Comparison of ENCODE assay signal across 8 mouse cellular contexts in genomic region chr11:105181126-105181637, GRCm38 (mm10). TPM values are rescaled to one million over a fixed set of nuclear protein-coding genes. Genes with fewer than 3 reads are reported as not detected.
A peak's percentile ranks its signal among the peaks of the same experiment; 100 is the strongest.
DNase-seq lines count a peak whose midpoint lies in the region; ATAC-seq and TF ChIP-seq lines count a peak whose summit lies in the region.

No protein-coding gene starts in this region.

- peaks cover 8% of the 10 kb centered on the region; the same call in 1 of the 2 replicates for H3K36me3 ChIP-seq in forebrain, embryonic 11.5 days (ENCODE audit: control insufficient read depth, insufficient read depth, low read length)
- H3K36me3 ChIP-seq in heart, postnatal 0 days (replicated peaks; ENCODE audit: control insufficient read depth, insufficient read depth, low read length) = peaks cover 18% of the 10 kb centered on the region
- peaks cover 15% of the 10 kb centered on the region for H3K36me3 ChIP-seq in liver, embryonic 16.5 days (ENCODE audit: control insufficient read depth, insufficient read depth)
- peaks cover 19% of the 10 kb centered on the region for H3K36me3 ChIP-seq in neural tube, embryonic 13.5 days
- H3K36me3 ChIP-seq in testis, adult 2 months (ENCODE audit: control insufficient read depth, insufficient read depth, low read length) = peaks cover 6% of the 10 kb centered on the region

- no peaks in the 10 kb centered on the region; the same call in 1 of the 2 replicates for H3K9me3 ChIP-seq in forebrain, embryonic 11.5 days (ENCODE audit: control insufficient read depth, low read length)
- no peaks in the 10 kb centered on the region for H3K9me3 ChIP-seq in heart, postnatal 0 days (replicated peaks; ENCODE audit: control insufficient read depth, low read length)
- H3K9me3 ChIP-seq in liver, embryonic 16.5 days (replicated peaks; ENCODE audit: control insufficient read depth, low read length) = no peaks in the 10 kb centered on the region
- no peaks in the 10 kb centered on the region for H3K9me3 ChIP-seq in neural tube, embryonic 13.5 days

- peak overlapping the region; percentile 88 for H3K27ac ChIP-seq in forebrain, embryonic 11.5 days (ENCODE audit: low read depth, low read length)
- peak overlapping the region; percentile 98 for H3K27ac ChIP-seq in heart, postnatal 0 days (ENCODE audit: low read depth)
- peak overlapping the region; percentile 94 for H3K27ac ChIP-seq in liver, embryonic 16.5 days (ENCODE audit: low read length)
- peak overlapping the region; percentile 94 for H3K27ac ChIP-seq in neural tube, embryonic 13.5 days (replicated peaks)
- H3K27ac ChIP-seq in testis, adult 2 months (ENCODE audit: control insufficient read depth, insufficient read depth, low read depth, low read length) = peak overlapping the region; percentile 99

- H3K4me2 ChIP-seq in forebrain, embryonic 11.5 days (ENCODE audit: low read depth, low read length, severe bottlenecking) = peak overlapping the region; percentile 82
- peak overlapping the region; percentile 92 for H3K4me2 ChIP-seq in heart, postnatal 0 days (ENCODE audit: low read depth, low read length)
- peak overlapping the region; percentile 65 for H3K4me2 ChIP-seq in liver, embryonic 16.5 days (ENCODE audit: low read depth, low read length)
- H3K4me2 ChIP-seq in neural tube, embryonic 13.5 days = peak overlapping the region; percentile 82

- no peaks in the 10 kb centered on the region for H3K27me3 ChIP-seq in forebrain, embryonic 11.5 days (ENCODE audit: control insufficient read depth, insufficient read depth, low read length)
- H3K27me3 ChIP-seq in heart, postnatal 0 days (ENCODE audit: control insufficient read depth, insufficient read depth, low read length) = no peaks in the 10 kb centered on the region
- no peaks in the 10 kb centered on the region for H3K27me3 ChIP-seq in liver, embryonic 16.5 days (ENCODE audit: control insufficient read depth, insufficient read depth, low read depth, low read length)
- no peaks in the 10 kb centered on the region for H3K27me3 ChIP-seq in neural tube, embryonic 13.5 days
- no peaks in the 10 kb centered on the region for H3K27me3 ChIP-seq in testis, adult 2 months (ENCODE audit: control insufficient read depth, insufficient read depth, low read length)

- WGBS in forebrain, embryonic 11.5 days = under 1% methylated on average over 54 of the region's 60 CpGs
- WGBS in heart, postnatal 0 days = 1% methylated on average over 56 of the region's 60 CpGs
- WGBS in liver, embryonic 16.5 days (ENCODE audit: insufficient replicate concordance) = under 1% methylated on average over 50 of the region's 60 CpGs
- WGBS in neural tube, embryonic 13.5 days = 0% methylated on average over 55 of the region's 60 CpGs

- no peak for TF ChIP-seq CTCF in heart, postnatal 0 days (IDR thresholded peaks at IDR 0.05; ENCODE audit: low read depth)
- TF ChIP-seq CTCF in testis, adult 2 months (IDR thresholded peaks at IDR 0.05; ENCODE audit: control insufficient read depth, insufficient read depth, insufficient replicate concordance, low read depth, low read length) = no peak

- TF ChIP-seq POLR2A in testis, adult 2 months (IDR thresholded peaks at IDR 0.05; ENCODE audit: control insufficient read depth, low read depth, low read length) = peak; percentile 74; the same call in 1 of the 2 replicates

- peak overlapping the region; percentile 99 for H3K9ac ChIP-seq in forebrain, embryonic 11.5 days (ENCODE audit: low read length)
- peak overlapping the region; percentile 99 for H3K9ac ChIP-seq in heart, postnatal 0 days (replicated peaks; ENCODE audit: low read depth, low read length)
- H3K9ac ChIP-seq in liver, embryonic 16.5 days (ENCODE audit: low read depth, low read length) = peak overlapping the region; percentile 100
- peak overlapping the region; percentile 99 for H3K9ac ChIP-seq in neural tube, embryonic 13.5 days

- peak overlapping the region; percentile 94 for H3K4me3 ChIP-seq in forebrain, embryonic 11.5 days (ENCODE audit: low read depth, low read length)
- H3K4me3 ChIP-seq in heart, postnatal 0 days (ENCODE audit: low read depth, low read length) = peak overlapping the region; percentile 90
- H3K4me3 ChIP-seq in liver, embryonic 16.5 days (ENCODE audit: low read depth, low read length) = peak overlapping the region; percentile 98
- H3K4me3 ChIP-seq in neural tube, embryonic 13.5 days = peak overlapping the region; percentile 98
- H3K4me3 ChIP-seq in testis, adult 2 months (ENCODE audit: control insufficient read depth, low read depth, low read length) = peak overlapping the region; percentile 99

- TF ChIP-seq EP300 in heart, postnatal 0 days (IDR thresholded peaks at IDR 0.05; ENCODE audit: low read depth) = no peak

- DNase-seq in CD8-positive naive resting alpha-beta T cell, adult 2 months (ENCODE audit: low read depth in 2 of 2, low spot score in 2 of 2) = peak; percentile 79 to 80
- peak; percentile 86 for DNase-seq in c-Kit-positive CD71-negative TER-119-negative erythroid progenitor cells, embryonic 14.5 days (ENCODE audit: low read depth)
- DNase-seq in forebrain, embryonic 11.5 days (ENCODE audit: low spot score) = peak; percentile 99
- DNase-seq in heart, postnatal 0 days (ENCODE audit: low spot score) = peak; percentile 94
- DNase-seq in kidney, postnatal 4 days = peak; percentile 97

- peak; percentile 98 for ATAC-seq in forebrain, embryonic 11.5 days (replicated peaks; ENCODE audit: low FRiP score)
- peak; percentile 95 for ATAC-seq in heart, postnatal 0 days (ENCODE audit: insufficient read depth, low read depth)
- ATAC-seq in liver, embryonic 16.5 days (ENCODE audit: low read depth) = peak; percentile 92
- peak; percentile 96 for ATAC-seq in neural tube, embryonic 13.5 days (ENCODE audit: low read depth)

- no peaks in the 10 kb centered on the region; the same call in 1 of the 2 replicates for H3K4me1 ChIP-seq in forebrain, embryonic 11.5 days (replicated peaks; ENCODE audit: control insufficient read depth, insufficient read depth, low read length)
- peaks cover 20% of the 10 kb centered on the region for H3K4me1 ChIP-seq in heart, postnatal 0 days (ENCODE audit: control insufficient read depth, insufficient read depth)
- peaks cover 19% of the 10 kb centered on the region for H3K4me1 ChIP-seq in liver, embryonic 16.5 days (ENCODE audit: control insufficient read depth, low read depth, low read length)
- H3K4me1 ChIP-seq in neural tube, embryonic 13.5 days (replicated peaks) = peaks cover 37% of the 10 kb centered on the region
- H3K4me1 ChIP-seq in testis, adult 2 months (ENCODE audit: control insufficient read depth, insufficient read depth, low read length) = peaks cover 10% of the 10 kb centered on the region

RNA-seq across cellular contexts. Expression of gene Tlk2, which starts 2.6 kb away (rescaled TPM):
- polyA plus RNA-seq in forebrain, embryonic 11.5 days (2014; fragmentation: Nextera tagmentation; extraction: Ambion mirVana) = 27.5 and 31.5 TPM in 2 replicates
- 22.5 and 50.4 TPM in 2 replicates for total RNA-seq in heart, postnatal 0 days (2014; rRNA removed; ENCODE audit: low replicate concordance)
- 10.7 and 10.9 TPM in 2 replicates for polyA plus RNA-seq in heart, postnatal 0 days (2015; fragmentation: Nextera tagmentation; extraction: Ambion mirVana)
- 5.5 and 6.6 TPM in 2 replicates for polyA plus RNA-seq in liver, embryonic 16.5 days (2015; fragmentation: Nextera tagmentation; extraction: Ambion mirVana)
- 22.5 and 22.9 TPM in 2 replicates for polyA plus RNA-seq in neural tube, embryonic 13.5 days (2015; fragmentation: Nextera tagmentation; extraction: Ambion mirVana)
- 90.1 and 92.2 TPM in 2 replicates for polyA plus RNA-seq in testis, adult 2 months (2012; rRNA removed)

RNA-seq across cellular contexts. Expression of gene Gm10842, which starts 34.5 kb away (rescaled TPM):
- polyA plus RNA-seq in forebrain, embryonic 11.5 days (2014; fragmentation: Nextera tagmentation; extraction: Ambion mirVana) = not detected in 2 replicates
- not detected in 2 replicates for total RNA-seq in heart, postnatal 0 days (2014; rRNA removed; ENCODE audit: low replicate concordance)
- polyA plus RNA-seq in heart, postnatal 0 days (2015; fragmentation: Nextera tagmentation; extraction: Ambion mirVana) = not detected in 2 replicates
- polyA plus RNA-seq in liver, embryonic 16.5 days (2015; fragmentation: Nextera tagmentation; extraction: Ambion mirVana) = not detected in 2 replicates
- not detected in 2 replicates for polyA plus RNA-seq in neural tube, embryonic 13.5 days (2015; fragmentation: Nextera tagmentation; extraction: Ambion mirVana)
- not detected in 2 replicates for polyA plus RNA-seq in testis, adult 2 months (2012; rRNA removed)

RNA-seq across cellular contexts. Expression of gene Mettl2, which starts 55.0 kb away (rescaled TPM):
- polyA plus RNA-seq in forebrain, embryonic 11.5 days (2014; fragmentation: Nextera tagmentation; extraction: Ambion mirVana) = 41.7 and 43.2 TPM in 2 replicates
- 15.5 and 20.2 TPM in 2 replicates for total RNA-seq in heart, postnatal 0 days (2014; rRNA removed; ENCODE audit: low replicate concordance)
- polyA plus RNA-seq in heart, postnatal 0 days (2015; fragmentation: Nextera tagmentation; extraction: Ambion mirVana) = 13.3 and 14.9 TPM in 2 replicates
- polyA plus RNA-seq in liver, embryonic 16.5 days (2015; fragmentation: Nextera tagmentation; extraction: Ambion mirVana) = 13.8 and 15.1 TPM in 2 replicates
- 30.8 and 34.9 TPM in 2 replicates for polyA plus RNA-seq in neural tube, embryonic 13.5 days (2015; fragmentation: Nextera tagmentation; extraction: Ambion mirVana)
- 20.7 and 26.4 TPM in 2 replicates for polyA plus RNA-seq in testis, adult 2 months (2012; rRNA removed)

Comparison
In these comparisons a context has a peak if more than half of its experiments do, and no peak if none do; other contexts are left out.
1. Peak in every context shown above with its lines: DNase-seq, ATAC-seq, H3K4me3 ChIP-seq and H3K27ac ChIP-seq.